Mouse (Mus musculus) T-helper 1 cell (primary cell): ENCODE measurements around the gene Ubtd2.

Experiments used
- in situ Hi-C: fragments of 300-600 bp; cut with MboI, MseI; formaldehyde crosslinking; loops from one replicate; pipeline ENCODE4 v1.15.1; 2025; ENCODE audit warnings: high pct_unique_total_duplicates

Gene Ubtd2

DNA sequence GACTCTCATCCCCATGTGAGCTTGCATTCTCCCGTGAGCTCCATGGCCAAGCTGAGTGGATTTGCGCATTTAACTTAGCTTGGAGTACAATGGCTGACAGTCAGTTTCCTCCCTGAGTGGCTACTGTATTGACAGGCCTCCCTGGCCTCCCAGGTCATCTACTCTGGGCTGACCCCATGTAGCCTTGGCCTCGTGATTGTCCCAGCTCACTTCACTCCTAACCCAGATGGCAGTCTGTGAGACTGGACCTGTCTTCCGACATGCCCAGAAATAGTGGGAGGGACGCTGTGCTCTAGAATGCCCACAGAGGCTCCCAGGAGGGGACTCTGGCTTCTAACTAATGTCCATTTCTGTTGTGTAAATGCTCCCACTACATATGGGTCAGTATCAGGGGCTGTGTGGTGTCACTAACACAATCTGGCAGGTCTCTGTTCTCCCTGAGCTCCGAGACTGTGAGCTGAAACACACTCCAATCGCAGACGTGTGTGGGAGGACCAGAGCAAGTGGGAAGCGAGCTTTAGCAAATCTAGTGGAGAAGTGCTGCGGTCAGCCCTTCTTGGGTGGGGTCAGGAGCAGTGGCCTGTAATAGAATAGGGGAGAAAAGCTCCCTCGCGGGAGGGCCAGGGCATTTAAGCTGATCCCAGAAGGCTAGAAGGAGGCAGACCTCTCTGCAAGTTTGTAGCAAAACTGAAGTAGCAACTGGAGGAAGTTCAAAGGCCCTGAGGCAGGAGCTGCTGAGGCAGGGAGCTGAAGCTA lies 105.0 kb downstream of the Ubtd2 start:
- in situ Hi-C loops = no loop called here

DNA sequence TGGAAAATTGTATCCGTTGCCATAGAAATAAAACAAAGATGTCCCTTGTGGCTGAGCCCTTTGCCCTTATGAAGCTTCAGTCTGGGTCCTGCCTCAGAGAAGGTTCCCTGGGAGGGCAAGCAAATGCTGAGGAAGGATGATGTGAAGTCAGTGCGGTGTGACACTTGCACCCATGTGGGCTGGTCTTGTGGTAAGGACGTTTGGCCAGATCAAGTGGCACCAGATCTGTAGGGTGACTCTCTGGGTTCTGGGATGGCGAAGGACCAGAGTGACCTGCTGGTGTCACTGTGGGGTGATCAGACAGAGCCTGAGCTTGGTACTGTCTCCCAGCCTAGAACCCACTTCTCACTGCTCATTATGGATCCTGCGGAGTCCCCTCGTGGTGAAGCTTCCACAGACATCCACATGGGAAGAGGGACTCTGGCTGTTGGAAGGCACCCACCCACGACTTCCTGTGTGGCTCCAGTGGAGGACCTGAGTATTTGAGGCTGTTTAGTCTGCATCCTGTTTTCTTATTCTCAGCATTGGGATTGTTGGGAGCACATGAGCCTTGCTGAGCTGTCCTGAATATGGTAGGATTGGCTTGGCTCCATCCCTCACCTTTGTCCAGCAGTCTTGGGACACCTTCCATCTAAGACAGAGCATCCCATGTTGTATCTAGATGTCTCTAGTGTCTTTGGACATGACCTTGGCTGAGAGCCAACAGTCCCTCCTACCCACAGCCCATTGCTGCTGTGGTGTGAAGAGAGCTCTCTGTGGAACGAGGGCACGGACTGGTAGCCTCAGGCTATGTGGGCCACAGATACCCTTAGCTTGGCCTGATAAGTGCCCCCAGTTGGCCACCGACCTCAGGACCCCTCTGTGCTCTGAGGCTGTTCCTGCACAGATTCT lies 106.5 kb downstream of the Ubtd2 start:
- in situ Hi-C loops = no loop called here

DNA sequence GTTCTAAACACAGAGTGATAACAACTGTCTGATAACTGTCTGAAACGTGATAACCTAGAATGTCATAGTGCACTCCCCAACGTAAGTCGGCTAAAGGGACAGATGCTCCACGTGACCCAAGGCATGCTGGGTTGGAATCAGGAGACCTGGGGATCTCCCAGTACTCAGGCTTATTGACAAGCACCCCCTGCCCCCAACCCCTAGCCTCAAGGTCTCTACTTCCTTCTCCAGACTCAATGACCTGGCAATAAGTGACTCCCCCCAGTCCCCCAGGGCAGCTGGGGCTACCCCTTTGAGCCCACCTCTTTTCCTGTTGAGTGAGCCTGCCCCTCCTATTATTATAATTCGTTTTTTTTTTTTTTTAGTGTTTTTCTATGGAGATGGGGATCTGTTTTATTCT lies 107.5 kb downstream of the Ubtd2 start:
- in situ Hi-C loops = no loop called here

DNA sequence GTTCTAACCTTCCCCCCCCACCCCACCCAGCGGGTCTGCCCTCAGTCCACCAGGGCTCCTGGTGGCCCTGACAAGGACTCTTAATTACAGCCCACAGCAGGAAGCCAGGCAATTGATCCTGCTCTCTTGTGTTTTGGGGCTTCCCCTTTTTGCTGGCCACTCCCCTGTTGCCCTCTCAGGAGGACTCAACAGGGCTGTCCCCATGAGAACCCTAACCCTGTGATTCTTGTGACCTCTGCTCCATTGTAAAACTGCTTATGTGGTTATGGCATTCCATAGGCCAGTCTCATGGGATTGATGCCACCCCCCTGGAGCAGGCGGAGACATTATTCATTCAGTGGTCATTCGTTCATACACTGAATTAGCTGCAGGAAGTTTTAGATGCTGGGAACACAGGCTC lies 108.5 kb downstream of the Ubtd2 start:
- in situ Hi-C loops = no loop called here

DNA sequence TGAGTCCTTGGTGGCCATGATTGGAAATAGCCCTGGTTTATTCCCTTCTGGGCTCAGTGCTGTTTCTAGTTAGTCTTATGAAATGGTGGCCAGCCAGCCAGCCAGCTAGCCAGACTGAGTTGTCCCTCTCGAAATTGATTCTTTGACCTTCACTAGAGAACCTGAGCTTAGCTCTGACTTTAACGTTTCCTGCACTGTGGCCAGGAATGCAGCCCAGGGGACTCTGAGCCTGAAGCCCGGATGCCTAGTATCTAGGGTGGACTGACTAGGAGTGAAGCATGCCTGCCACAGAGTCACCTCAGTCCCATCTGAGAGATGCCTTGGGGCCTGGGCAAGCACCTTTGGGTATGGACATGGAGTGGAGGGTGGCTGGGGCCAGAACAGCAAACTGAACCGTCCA lies 109.5 kb downstream of the Ubtd2 start:
- in situ Hi-C loops = no loop called here

DNA sequence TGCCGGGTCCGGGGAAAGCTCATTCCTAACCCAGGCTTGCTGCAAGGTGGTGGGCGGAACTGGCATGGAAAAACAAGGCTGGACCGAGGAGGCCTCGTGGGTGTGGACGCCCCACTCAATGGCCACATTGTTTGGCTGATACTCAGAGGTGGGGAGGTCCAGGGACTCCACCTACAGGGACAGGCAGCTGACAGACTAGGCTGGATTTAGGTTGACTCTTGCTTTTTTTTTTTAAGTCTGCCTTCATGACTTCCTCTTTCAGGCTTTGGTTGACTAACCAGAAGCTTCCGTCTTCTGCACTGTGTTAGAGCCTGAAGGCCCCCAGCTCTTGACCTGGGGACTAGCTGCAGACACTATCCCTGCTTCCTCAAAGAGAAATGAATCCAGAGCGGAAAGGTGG lies 109.9 kb downstream of the Ubtd2 start:
- in situ Hi-C loops = no loop called here

DNA sequence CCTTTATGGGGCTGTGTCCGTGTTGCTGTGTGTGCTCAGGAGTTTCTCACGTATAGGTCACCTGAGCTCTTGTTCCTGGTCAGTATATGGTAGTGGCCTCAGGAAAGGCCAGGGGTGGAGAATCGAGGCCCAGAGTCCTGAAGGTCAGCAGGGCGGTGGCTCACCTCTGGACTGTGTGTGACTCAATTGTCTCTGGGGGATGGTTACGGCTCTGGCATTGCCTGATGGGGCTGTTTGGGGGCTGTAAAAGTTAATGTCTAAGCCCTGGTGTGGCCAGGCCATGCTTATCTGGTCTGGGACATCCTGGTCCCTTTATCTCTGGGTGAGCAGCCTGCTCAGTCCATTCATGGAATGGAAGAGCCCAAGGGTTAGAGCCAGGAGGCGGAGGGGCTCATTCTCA lies 111.0 kb downstream of the Ubtd2 start:
- in situ Hi-C loops = no loop called here
